Mouse (Mus musculus) erythroblast, embryonic 14.5 days (primary cell): ENCODE measurements around the gene Wiz.

Source experiments
- GATA1 ChIP-seq: IDR thresholded peaks from 2 replicates; pipeline ENCODE4 v1.6.1; 2012; ENCODE audit warnings: low read length, inconsistent platforms, mixed read lengths
- TAL1 ChIP-seq: IDR thresholded peaks from 3 replicates; pipeline ENCODE4 v1.6.1; 2012; ENCODE audit warnings: low read length, inconsistent platforms, mixed read lengths

GRCm38 (mm10) chr17:32356766-32357760 lies 32.2 kb downstream of the Wiz start:
- TF ChIP-seq GATA1 (no peak), TAL1 (no peak)
